Mouse (Mus musculus): ENCODE measurements around the gene Yes1. TPM values are rescaled to one million over a fixed set of nuclear protein-coding genes. Genes with fewer than 3 reads are reported as not detected.

Yes1 gene
- 38.7 and 39.2 TPM in 2 replicates for polyA plus RNA-seq (2016; fragmentation: Nextera tagmentation; extraction: Ambion mirVana)

DNA sequence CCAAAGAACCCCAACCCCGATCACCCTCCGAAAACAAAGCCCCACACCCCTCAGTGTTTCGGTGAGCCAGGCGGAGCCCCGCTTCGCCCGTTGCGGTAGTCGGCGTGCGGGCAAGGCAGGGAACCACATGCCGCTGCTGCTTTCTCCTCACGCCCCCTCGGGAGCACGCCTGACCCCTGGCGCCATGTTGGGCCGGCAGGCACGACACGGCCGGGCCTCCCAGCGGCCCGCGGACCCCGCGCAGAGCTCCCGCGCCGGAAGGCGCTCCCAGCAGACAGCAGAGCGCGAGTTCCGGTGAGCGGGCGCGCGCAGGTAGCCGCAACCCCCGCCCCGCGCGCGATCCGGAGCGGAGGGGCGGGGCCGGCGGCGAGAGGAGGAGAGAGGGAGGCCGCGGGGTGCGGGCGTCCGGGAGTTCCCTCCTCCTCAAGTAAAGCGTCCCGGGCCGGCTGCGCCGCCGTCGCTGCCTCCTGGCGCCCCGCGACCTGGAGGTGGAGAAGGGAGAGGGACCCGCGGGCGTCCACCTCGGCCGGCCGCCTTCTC, at the start of gene Yes1:
Gene Yes1, plus strand, starts transcription at position 371 of the 540 bp plus-strand sequence.
- H3K9ac ChIP-seq: peak within 1 kb of the TSS; percentile 84
- H3K9me3 ChIP-seq: no peaks in the 10 kb centered on the region
- WGBS: under 1% methylated on average over 62 of the region's 69 CpGs
- peaks cover 4% of the 10 kb centered on the region; the same call in 1 of the 2 replicates for H3K4me1 ChIP-seq
- H3K36me3 ChIP-seq: no peaks in the 10 kb centered on the region
- H3K27ac ChIP-seq: peak within 1 kb of the TSS; percentile 90
- peak; percentile 85 for ATAC-seq (ENCODE audit: insufficient number of reproducible peaks, insufficient read depth, low FRiP score, low TSS enrichment)
- no peaks in the 10 kb centered on the region for H3K27me3 ChIP-seq
- peak within 1 kb of the TSS; percentile 75 for H3K4me3 ChIP-seq
- peak within 1 kb of the TSS; percentile 68 for H3K4me2 ChIP-seq (replicated peaks)

DNA sequence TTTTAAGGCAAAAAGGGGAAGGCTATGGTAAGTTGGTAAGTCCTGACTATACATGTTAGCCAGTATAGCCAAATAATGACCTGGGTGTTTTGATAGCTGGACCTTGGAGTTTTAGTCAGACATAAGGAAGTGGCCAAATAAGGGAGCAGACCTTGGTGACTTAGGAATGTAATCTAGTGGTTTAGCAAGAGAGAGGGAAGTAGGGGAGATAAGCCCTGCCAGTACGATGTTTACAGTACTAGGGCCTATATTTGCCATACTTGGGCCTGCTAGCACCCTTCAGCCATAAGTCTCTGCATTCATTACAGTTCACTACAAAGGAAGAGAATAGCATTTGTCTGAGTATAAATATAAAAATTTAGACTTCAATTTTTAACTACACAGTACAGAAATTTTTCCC, 46.3 kb upstream of the Yes1 start:
- Histone ChIP-seq H3K4me1 (no peaks in the 10 kb centered on the region), H3K9ac (no peak overlapping the region), H3K4me2 (replicated peaks) (no peak overlapping the region), H3K4me3 (no peak overlapping the region), H3K27me3 (no peaks in the 10 kb centered on the region), H3K27ac (no peak overlapping the region), H3K9me3 (no peaks in the 10 kb centered on the region), H3K36me3 (no peaks in the 10 kb centered on the region)
- WGBS: 70% methylated on average over 1 of the region's 1 CpGs
- no peak for ATAC-seq (ENCODE audit: insufficient number of reproducible peaks, insufficient read depth, low FRiP score, low TSS enrichment)

DNA sequence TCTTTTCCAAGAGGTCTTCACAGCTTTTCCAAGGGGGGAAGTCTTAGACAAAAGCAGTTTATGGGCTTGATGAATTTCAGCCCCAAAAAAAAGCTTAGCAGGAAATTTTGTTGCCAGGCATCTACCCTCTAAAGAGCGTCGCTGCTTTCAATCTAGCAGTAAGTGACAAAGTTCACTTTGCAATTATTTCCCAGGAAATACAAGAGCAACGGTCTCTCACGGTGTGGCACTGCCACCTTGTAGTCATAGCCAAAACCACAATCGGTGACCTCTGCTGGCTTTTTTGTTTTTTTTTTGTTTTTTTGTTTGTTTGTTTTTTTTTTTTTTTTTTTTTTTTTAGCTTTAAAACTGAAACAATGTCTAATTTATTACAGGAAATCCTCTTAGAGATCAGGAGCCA, 39.2 kb upstream of the Yes1 start:
- WGBS: 70% methylated on average over 5 of the region's 5 CpGs
- H3K9ac ChIP-seq: no peak overlapping the region
- ATAC-seq (ENCODE audit: insufficient number of reproducible peaks, insufficient read depth, low FRiP score, low TSS enrichment): no peak
- H3K36me3 ChIP-seq: no peaks in the 10 kb centered on the region
- H3K27me3 ChIP-seq: no peaks in the 10 kb centered on the region
- H3K4me3 ChIP-seq: no peak overlapping the region
- H3K27ac ChIP-seq: no peak overlapping the region
- H3K4me1 ChIP-seq: no peaks in the 10 kb centered on the region
- no peaks in the 10 kb centered on the region for H3K9me3 ChIP-seq
- no peak overlapping the region for H3K4me2 ChIP-seq (replicated peaks)

DNA sequence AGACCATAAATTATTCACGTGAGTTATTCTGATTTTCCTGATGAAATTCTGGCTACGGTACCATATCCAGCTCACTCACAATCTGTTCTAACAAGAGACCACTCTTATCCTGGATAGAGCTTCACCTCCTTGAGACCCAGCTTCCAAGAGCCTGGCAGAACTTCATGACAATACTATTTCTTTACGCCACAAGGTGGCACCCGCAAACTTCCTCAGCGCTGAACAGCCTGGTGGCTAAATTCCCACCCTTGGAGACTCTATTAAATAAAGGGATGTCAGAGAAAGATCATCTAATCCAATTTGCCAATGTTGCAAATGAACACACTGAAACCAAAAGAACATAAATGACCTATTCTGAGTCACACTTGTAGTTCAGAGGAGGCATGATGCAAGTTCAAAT, 22.8 kb upstream of the Yes1 start:
- Histone ChIP-seq H3K27ac (no peak overlapping the region), H3K36me3 (no peaks in the 10 kb centered on the region), H3K4me2 (replicated peaks) (no peak overlapping the region), H3K4me1 (no peaks in the 10 kb centered on the region), H3K9ac (no peak overlapping the region), H3K4me3 (no peak overlapping the region), H3K27me3 (no peaks in the 10 kb centered on the region), H3K9me3 (no peaks in the 10 kb centered on the region)
- 18% methylated on average over 5 of the region's 5 CpGs for WGBS
- no peak for ATAC-seq (ENCODE audit: insufficient number of reproducible peaks, insufficient read depth, low FRiP score, low TSS enrichment)

DNA sequence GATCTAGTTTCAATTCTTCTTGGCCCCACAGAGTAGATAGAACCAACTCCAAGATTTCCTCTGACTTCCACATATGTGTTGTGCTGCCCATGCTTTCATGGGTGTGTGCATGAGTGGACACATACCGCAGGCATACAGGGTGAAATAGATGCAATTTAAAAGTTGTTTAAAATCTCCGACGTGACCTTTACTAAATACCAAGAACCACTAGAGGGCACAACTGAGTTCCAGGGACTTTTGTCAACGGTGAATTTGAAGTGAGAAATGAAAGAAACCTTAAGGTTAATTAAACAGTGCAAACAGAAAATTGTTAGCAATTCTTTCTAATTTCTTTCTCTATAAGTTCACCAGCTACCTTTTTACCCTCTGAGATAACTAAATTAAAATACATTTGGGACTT, 17.2 kb upstream of the Yes1 start:
- Histone ChIP-seq H3K4me1 (no peaks in the 10 kb centered on the region), H3K4me3 (no peak overlapping the region), H3K27ac (no peak overlapping the region), H3K4me2 (replicated peaks) (no peak overlapping the region), H3K9ac (no peak overlapping the region), H3K36me3 (no peaks in the 10 kb centered on the region), H3K27me3 (no peaks in the 10 kb centered on the region), H3K9me3 (no peaks in the 10 kb centered on the region)
- no peak for ATAC-seq (ENCODE audit: insufficient number of reproducible peaks, insufficient read depth, low FRiP score, low TSS enrichment)
- 20% methylated on average over 4 of the region's 4 CpGs for WGBS

DNA sequence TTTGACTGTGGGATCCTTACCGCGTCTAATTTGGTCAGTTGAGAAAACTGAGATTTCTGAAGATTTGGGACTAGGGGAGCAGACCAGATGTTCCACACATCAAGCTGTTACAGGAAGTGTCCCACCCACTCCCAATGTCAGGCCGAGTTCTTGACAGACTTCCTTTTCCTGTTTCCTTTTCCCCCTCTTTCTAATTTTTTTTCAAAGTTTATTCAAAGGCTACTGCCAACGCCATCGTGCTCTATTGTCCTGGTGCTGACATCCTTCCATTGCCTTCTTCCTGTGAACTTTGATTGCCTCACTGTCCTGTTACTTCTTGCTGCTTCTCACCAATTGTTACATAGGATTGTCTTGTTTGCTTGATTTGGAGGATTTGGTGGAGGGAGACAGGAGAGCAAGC, 16.6 kb upstream of the Yes1 start:
- H3K36me3 ChIP-seq: no peaks in the 10 kb centered on the region
- no peaks in the 10 kb centered on the region for H3K4me1 ChIP-seq
- no peak overlapping the region for H3K4me3 ChIP-seq
- H3K9ac ChIP-seq: no peak overlapping the region
- no peaks in the 10 kb centered on the region for H3K9me3 ChIP-seq
- ATAC-seq (ENCODE audit: insufficient number of reproducible peaks, insufficient read depth, low FRiP score, low TSS enrichment): no peak
- WGBS: 72% methylated on average over 5 of the region's 5 CpGs
- H3K27ac ChIP-seq: no peak overlapping the region
- H3K27me3 ChIP-seq: no peaks in the 10 kb centered on the region
- H3K4me2 ChIP-seq (replicated peaks): no peak overlapping the region

DNA sequence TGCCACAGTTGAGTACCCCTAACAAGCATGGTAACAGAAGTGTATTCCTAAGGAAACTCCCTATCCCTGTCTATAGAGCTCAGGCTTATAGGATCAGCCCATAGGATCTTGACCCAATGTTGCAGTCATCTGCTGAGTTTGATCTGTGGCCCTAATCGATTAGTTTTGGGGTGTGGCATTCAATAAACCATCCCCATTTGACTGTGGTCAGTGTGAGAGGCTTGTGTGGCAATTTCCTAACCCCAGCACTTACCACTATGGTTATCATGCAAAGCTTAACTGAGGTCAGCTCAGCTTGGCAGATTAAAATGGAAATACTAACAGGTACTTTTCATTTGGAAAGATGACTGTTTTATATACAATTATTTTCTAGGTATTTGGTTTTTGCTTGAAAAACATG, 5.1 kb upstream of the Yes1 start:
- no peak overlapping the region for H3K9ac ChIP-seq
- no peak overlapping the region for H3K4me3 ChIP-seq
- no peak for ATAC-seq (ENCODE audit: insufficient number of reproducible peaks, insufficient read depth, low FRiP score, low TSS enrichment)
- no peaks in the 10 kb centered on the region for H3K4me1 ChIP-seq
- H3K36me3 ChIP-seq: no peaks in the 10 kb centered on the region
- H3K9me3 ChIP-seq: no peaks in the 10 kb centered on the region
- H3K4me2 ChIP-seq (replicated peaks): no peak overlapping the region
- 77% methylated on average over 1 of the region's 1 CpGs for WGBS
- no peaks in the 10 kb centered on the region for H3K27me3 ChIP-seq
- no peak overlapping the region for H3K27ac ChIP-seq

DNA sequence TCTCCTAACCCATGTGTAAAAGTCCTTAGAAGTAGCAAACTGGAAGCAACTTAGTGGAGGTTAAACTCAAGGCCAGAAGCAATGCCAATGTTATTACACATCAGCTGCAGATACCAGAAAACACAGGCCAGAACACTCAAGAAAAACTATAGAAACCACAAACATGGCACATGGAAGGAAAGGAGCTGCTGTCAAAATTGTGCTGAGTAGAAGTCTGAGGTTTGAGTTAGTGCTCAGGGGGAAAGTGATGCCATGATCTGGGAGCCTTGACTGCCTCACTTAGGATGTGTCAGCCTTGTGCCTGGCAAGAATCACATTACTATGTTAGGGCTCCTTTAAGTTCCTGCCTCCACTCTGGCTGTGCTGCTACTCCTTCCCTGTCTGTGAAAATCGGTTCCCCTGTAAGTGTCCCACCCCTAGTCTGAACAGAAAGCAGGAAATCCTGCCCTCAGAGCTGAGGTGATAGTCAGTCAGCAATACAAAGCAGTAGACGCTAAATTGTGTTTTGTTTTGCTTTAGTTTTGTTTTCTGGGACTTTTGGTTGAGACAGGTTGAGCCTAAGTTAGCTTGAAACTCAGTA, 3.1 kb upstream of the Yes1 start:
- Histone ChIP-seq H3K27ac (no peak overlapping the region; the same call in 1 of the 2 replicates), H3K9ac (no peak overlapping the region), H3K4me1 (no peaks in the 10 kb centered on the region), H3K36me3 (no peaks in the 10 kb centered on the region), H3K4me2 (replicated peaks) (no peak overlapping the region), H3K4me3 (no peak overlapping the region), H3K27me3 (no peaks in the 10 kb centered on the region), H3K9me3 (no peaks in the 10 kb centered on the region)
- ATAC-seq (ENCODE audit: insufficient number of reproducible peaks, insufficient read depth, low FRiP score, low TSS enrichment): no peak
- 33% methylated on average over 2 of the region's 2 CpGs for WGBS

DNA sequence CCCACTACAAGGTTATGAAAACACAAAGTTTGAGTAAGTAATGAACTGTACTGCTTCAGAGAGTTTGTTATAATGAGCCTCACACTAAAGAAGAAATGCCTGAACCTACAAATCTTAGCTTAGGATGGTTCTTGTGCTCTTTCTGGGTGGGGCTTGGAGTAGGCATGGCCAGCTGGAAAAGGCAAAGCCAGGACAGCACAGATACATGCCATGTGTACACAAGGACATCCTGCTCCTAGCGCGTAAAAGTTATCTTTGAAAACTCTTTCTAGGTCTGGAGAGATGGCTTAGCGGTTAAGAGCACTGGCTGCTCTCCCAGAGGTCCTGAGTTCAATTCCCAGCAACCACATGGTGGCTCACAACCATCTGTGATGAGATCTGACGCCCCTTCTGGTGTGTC, 2.5 kb upstream of the Yes1 start:
- no peak overlapping the region for H3K4me2 ChIP-seq (replicated peaks)
- WGBS: 90% methylated on average over 4 of the region's 4 CpGs
- H3K9me3 ChIP-seq: no peaks in the 10 kb centered on the region
- H3K9ac ChIP-seq: no peak overlapping the region
- H3K4me1 ChIP-seq: no peaks in the 10 kb centered on the region
- no peak for ATAC-seq (ENCODE audit: insufficient number of reproducible peaks, insufficient read depth, low FRiP score, low TSS enrichment)
- H3K4me3 ChIP-seq: no peak overlapping the region
- no peaks in the 10 kb centered on the region for H3K27me3 ChIP-seq
- no peaks in the 10 kb centered on the region for H3K36me3 ChIP-seq
- no peak overlapping the region for H3K27ac ChIP-seq

DNA sequence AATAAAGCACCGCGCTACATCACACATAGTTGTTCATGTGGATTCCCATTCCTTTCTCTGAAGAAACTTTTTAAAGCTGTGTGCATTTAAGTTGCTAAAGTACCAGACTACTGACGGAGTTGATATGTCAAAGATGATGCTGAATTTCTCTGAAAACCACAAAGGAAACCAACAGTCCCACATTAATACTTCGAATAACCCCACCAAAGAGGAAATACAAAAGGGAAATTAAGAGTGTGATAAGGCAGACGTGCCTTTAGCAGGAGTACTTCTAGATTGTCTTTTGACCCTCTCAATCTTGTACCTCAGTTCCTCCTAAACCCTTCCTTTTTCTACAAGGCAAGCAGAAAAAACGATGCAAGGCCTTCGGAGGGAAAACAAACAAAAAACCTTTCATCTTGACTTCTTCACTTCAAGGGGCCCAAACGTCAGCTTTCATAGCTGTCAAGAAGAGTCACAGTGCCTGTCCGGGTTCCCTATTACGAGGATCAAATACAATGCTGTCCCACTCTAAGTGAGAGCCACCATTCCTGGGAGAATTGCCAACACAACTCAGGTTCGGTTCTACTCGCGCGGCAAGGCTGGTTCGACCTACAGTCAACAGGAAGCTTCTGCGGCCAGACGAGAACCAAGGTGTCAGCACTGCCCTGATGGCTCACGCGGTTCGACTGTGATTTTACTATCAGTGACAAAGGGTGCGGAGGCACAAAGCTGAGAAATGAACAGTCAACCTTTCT, 739 bp upstream of the Yes1 start:
- WGBS: 18% methylated on average over 21 of the region's 21 CpGs
- peak overlapping the region; percentile 75 for H3K4me3 ChIP-seq
- H3K4me2 ChIP-seq (replicated peaks): peak overlapping the region; percentile 68
- peak overlapping the region; percentile 84 for H3K9ac ChIP-seq
- ATAC-seq (ENCODE audit: insufficient number of reproducible peaks, insufficient read depth, low FRiP score, low TSS enrichment): peak; percentile 32
- no peaks in the 10 kb centered on the region for H3K36me3 ChIP-seq
- peak overlapping the region; percentile 90 for H3K27ac ChIP-seq
- no peaks in the 10 kb centered on the region for H3K9me3 ChIP-seq
- H3K27me3 ChIP-seq: no peaks in the 10 kb centered on the region
- peaks cover 4% of the 10 kb centered on the region; the same call in 1 of the 2 replicates for H3K4me1 ChIP-seq

DNA sequence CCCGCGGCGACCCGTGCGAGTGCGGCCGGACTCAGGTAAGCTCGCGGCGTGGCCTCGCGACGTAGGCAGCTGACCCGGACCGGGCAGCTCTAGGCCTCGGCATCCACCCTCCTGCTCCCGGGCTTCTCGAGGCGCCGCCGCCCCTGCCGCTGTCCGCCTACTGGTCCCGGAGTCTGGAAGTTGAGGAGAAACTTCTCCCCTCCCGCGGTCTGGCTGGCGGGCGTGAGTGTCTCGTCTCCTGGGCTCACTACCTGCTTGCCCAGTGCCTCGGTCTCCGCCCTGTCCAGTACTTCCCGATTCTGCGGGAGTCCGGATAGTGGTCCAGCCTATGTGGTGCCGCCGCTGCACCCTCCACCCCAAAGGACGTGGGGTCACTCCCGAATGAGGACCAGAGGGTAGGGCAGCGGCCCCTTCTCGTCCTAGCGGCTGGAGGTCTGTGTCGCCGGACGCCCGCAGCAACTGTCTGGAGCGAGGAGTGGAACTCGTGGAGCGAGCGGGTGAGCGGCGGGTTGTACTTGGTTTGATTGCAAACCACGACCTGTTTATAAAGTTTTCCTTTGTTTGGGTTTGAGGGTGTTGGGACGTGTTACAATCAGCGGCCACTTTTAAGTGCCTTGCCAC, 480 bp downstream of the Yes1 start:
- Histone ChIP-seq H3K9me3 (no peaks in the 10 kb centered on the region), H3K4me3 (peak overlapping the region; percentile 75), H3K36me3 (no peaks in the 10 kb centered on the region), H3K4me1 (peaks cover 4% of the 10 kb centered on the region; the same call in 1 of the 2 replicates), H3K9ac (peak overlapping the region; percentile 84), H3K4me2 (replicated peaks) (peak overlapping the region; percentile 68), H3K27ac (peak overlapping the region; percentile 90), H3K27me3 (no peaks in the 10 kb centered on the region)
- ATAC-seq (ENCODE audit: insufficient number of reproducible peaks, insufficient read depth, low FRiP score, low TSS enrichment): peak; percentile 82
- WGBS: under 1% methylated on average over 54 of the region's 54 CpGs

DNA sequence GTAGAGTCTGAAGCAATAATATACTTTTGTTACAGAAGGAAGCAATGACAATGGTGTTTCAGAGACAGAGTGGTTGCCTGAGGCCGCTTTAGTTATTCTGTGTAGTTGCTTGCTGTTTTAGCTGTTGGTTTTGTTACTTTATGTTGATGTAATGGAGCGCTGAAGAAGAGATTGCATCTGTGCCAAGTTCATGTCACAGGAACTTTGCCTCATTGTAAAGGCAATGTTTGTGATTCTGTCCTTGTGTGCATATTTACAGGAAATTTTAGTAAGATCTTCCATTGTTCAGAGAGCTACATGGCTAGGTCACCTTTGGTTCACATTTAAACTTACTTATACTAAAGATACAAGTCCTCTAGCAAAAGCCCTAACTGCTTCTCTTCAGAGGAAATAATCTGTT, 3.3 kb downstream of the Yes1 start:
- Histone ChIP-seq H3K27me3 (no peaks in the 10 kb centered on the region), H3K4me2 (replicated peaks) (no peak overlapping the region), H3K4me3 (no peak overlapping the region), H3K9me3 (no peaks in the 10 kb centered on the region), H3K9ac (no peak overlapping the region), H3K36me3 (no peaks in the 10 kb centered on the region), H3K27ac (peak overlapping the region; percentile 24; the same call in 1 of the 2 replicates), H3K4me1 (peaks cover 4% of the 10 kb centered on the region; the same call in 1 of the 2 replicates)
- no peak for ATAC-seq (ENCODE audit: insufficient number of reproducible peaks, insufficient read depth, low FRiP score, low TSS enrichment)
- 83% methylated on average over 2 of the region's 2 CpGs for WGBS
